Mouse (Mus musculus) lung, embryonic 14.5 days (tissue): ENCODE data around the gene Tmeff1. TPM values are rescaled to one million over a fixed set of nuclear protein-coding genes. Genes with fewer than 3 reads are reported as not detected.

Experiments
- ATAC-seq: fragments of 200-750 bp; cut with Nextera tagmentation; 2 replicates; pipeline ENCODE4 v1.8.0; 2017; ENCODE audit warnings: mild to moderate bottlenecking, moderate TSS enrichment, moderate library complexity; ENCODE audit not compliant: insufficient read depth
- DNase-seq: peaks from one replicate; pipeline ENCODE4 v3.0.0-alpha.2; 2015
- H3K27ac ChIP-seq: fragments of 300-500 bp; sonication (generic); 2 replicates; pipeline ENCODE4 v1.5.1; 2014; ENCODE audit warnings: low read depth, mild to moderate bottlenecking, moderate library complexity
- H3K27me3 ChIP-seq: fragments of 300-500 bp; sonication (generic); 2 replicates; pipeline ENCODE4 v1.6.1; 2014; ENCODE audit warnings: low read length, control low read depth; ENCODE audit not compliant: insufficient read depth
- H3K36me3 ChIP-seq: fragments of 300-500 bp; sonication (generic); 2 replicates; pipeline ENCODE4 v1.6.1; 2014; ENCODE audit warnings: control low read depth; ENCODE audit not compliant: insufficient read depth
- H3K4me1 ChIP-seq: fragments of 300-500 bp; sonication (generic); 2 replicates; pipeline ENCODE4 v1.6.1; 2014; ENCODE audit warnings: antibody characterized with exemption, control low read depth; ENCODE audit not compliant: insufficient read depth
- H3K4me2 ChIP-seq: fragments of 300-500 bp; sonication (generic); 2 replicates; pipeline ENCODE4 v1.6.1; 2014; ENCODE audit warnings: mild to moderate bottlenecking
- H3K4me3 ChIP-seq: fragments of 300-500 bp; sonication (generic); 2 replicates; pipeline ENCODE4 v1.5.1; 2014; ENCODE audit warnings: low read depth, low read length
- H3K9ac ChIP-seq: fragments of 300-500 bp; sonication (generic); 2 replicates; pipeline ENCODE4 v1.6.1; 2014
- H3K9me3 ChIP-seq: fragments of 300-500 bp; sonication (generic); 2 replicates; pipeline ENCODE4 v1.6.1; 2016; ENCODE audit warnings: low read depth, low read length, control low read depth
- CTCF ChIP-seq: IDR thresholded peaks from 2 replicates; pipeline ENCODE4 v1.5.1; 2016; ENCODE audit warnings: antibody characterized with exemption, low read depth
- WGBS: fragments of 180-500 bp; shearing (Covaris S2); extraction: QIAGEN DNeasy Blood & Tissue Kit; methylation state at CpG from one replicate; pipeline ENCODE4 v1.1.7; 2014; 5-methylcytosine and 5-hydroxymethylcytosine counted together
- polyA plus RNA-seq: library from polyadenylated mRNA; unstranded; fragments of >200 nt; fragmentation: Nextera tagmentation; extraction: Ambion mirVana; gene quantifications from 2 replicates; pipeline ENCODE4 v1.2.1, GENCODE M21; 2014

The Tmeff1 gene
- polyA plus RNA-seq, 1 experiment from 2014 or later, result 84.0 TPM

GRCm38 (mm10) chr4:48692736-48693292 lies 107.8 kb downstream of the Tmeff1 start:
- Histone ChIP-seq H3K9ac (no peak overlapping the region), H3K4me2 (no peak overlapping the region), H3K27ac (no peak overlapping the region), H3K4me1 (no peaks in the 10 kb centered on the region), H3K36me3 (no peaks in the 10 kb centered on the region), H3K4me3 (no peak overlapping the region), H3K9me3 (no peaks in the 10 kb centered on the region), H3K27me3 (no peaks in the 10 kb centered on the region)
- ATAC-seq (no peak), DNase-seq (no peak)
- TF ChIP-seq CTCF, result no peak
- 51% methylated on average over 9 of the region's 9 CpGs for WGBS

DNA sequence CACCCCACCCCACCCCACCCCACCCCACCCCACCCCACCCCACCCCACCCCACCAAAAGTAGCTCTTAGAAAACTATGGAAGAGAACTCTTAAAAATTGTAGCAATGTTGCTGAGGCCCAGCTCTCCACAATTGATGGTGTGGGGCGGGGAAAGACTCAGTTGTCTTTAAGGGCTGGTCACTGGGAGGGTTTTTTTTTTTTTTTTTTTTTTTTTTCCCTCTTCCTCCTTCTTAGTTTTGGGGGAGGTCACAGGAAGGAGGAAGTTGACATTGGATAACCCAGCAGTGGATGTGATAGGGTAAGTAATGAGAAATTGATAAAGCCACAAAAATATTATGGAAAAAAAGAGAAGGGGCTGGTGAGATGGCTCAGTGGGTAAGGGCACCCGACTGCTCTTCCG lies 111.7 kb downstream of the Tmeff1 start:
- Histone ChIP-seq H3K4me2 (no peak overlapping the region), H3K4me3 (no peak overlapping the region), H3K9me3 (no peaks in the 10 kb centered on the region), H3K36me3 (no peaks in the 10 kb centered on the region), H3K9ac (no peak overlapping the region), H3K4me1 (no peaks in the 10 kb centered on the region), H3K27me3 (no peaks in the 10 kb centered on the region), H3K27ac (no peak overlapping the region)
- TF ChIP-seq CTCF, result no peak
- no peak for DNase-seq
- 93% methylated on average over 3 of the region's 3 CpGs for WGBS
- no peak for ATAC-seq

- 46% methylated on average over 11 of the region's 11 CpGs for WGBS
- no peak for TF ChIP-seq CTCF
- H3K9ac ChIP-seq, result no peak overlapping the region
- ATAC-seq, result peak; percentile 69; the same call in 1 of the 2 replicates
- no peaks in the 10 kb centered on the region for H3K36me3 ChIP-seq
- H3K4me2 ChIP-seq, result no peak overlapping the region; the same call in 1 of the 2 replicates
- no peaks in the 10 kb centered on the region for H3K27me3 ChIP-seq
- no peak overlapping the region for H3K27ac ChIP-seq
- no peak overlapping the region for H3K4me3 ChIP-seq
- peak; percentile 66 for DNase-seq
- H3K4me1 ChIP-seq, result no peaks in the 10 kb centered on the region
- H3K9me3 ChIP-seq, result no peaks in the 10 kb centered on the region
These were observed 112.3 kb downstream of the Tmeff1 start for GRCm38 (mm10) chr4:48697302-48697701.

Other genes starting within 250 kb of the Tmeff1 start
- 71.4 and 73.3 TPM in 2 replicates for gene Tex10, start 111.7 kb upstream of the Tmeff1 start, polyA plus RNA-seq
- gene Msantd3, start 45.2 kb upstream of the Tmeff1 start, polyA plus RNA-seq, result 34.1 and 34.9 TPM in 2 replicates
- 0.91 and 1.6 TPM in 2 replicates for gene Cavin4, start 78.3 kb downstream of the Tmeff1 start, polyA plus RNA-seq